Mouse (Mus musculus): ENCODE data around the gene Laptm5. TPM values are rescaled to one million over a fixed set of nuclear protein-coding genes. Genes with fewer than 3 reads are reported as not detected.
A peak's percentile ranks its signal among the peaks of the same experiment; 100 is the strongest.

The Laptm5 gene
- polyA plus RNA-seq, 1 experiment from 2014 or later, result 23.7 TPM

GRCm38 (mm10) chr4:130914527-130914926 is 1.6 kb downstream of the Laptm5 start:
- Histone ChIP-seq H3K36me3 (no peaks in the 10 kb centered on the region), H3K4me3 (replicated peaks) (no peak overlapping the region), H3K27ac (no peak overlapping the region), H3K4me2 (replicated peaks) (no peak overlapping the region), H3K4me1 (replicated peaks) (peaks cover 5% of the 10 kb centered on the region), H3K9me3 (no peaks in the 10 kb centered on the region), H3K9ac (replicated peaks) (no peak overlapping the region), H3K27me3 (no peaks in the 10 kb centered on the region)
- ATAC-seq, result no peak
- 78% methylated on average over 7 of the region's 7 CpGs for WGBS

GRCm38 (mm10) chr4:130915006-130915667 is 2.2 kb downstream of the Laptm5 start:
- Histone ChIP-seq H3K36me3 (no peaks in the 10 kb centered on the region), H3K27me3 (no peaks in the 10 kb centered on the region), H3K4me2 (replicated peaks) (no peak overlapping the region), H3K4me1 (replicated peaks) (peaks cover 10% of the 10 kb centered on the region), H3K9me3 (no peaks in the 10 kb centered on the region), H3K9ac (replicated peaks) (no peak overlapping the region), H3K4me3 (replicated peaks) (no peak overlapping the region), H3K27ac (no peak overlapping the region)
- no peak for ATAC-seq
- WGBS, result 77% methylated on average over 12 of the region's 12 CpGs

- no peak overlapping the region for H3K4me3 ChIP-seq (replicated peaks)
- no peaks in the 10 kb centered on the region for H3K27me3 ChIP-seq
- ATAC-seq, result no peak
- WGBS, result 50% methylated on average over 7 of the region's 7 CpGs
- no peak overlapping the region for H3K4me2 ChIP-seq (replicated peaks)
- peaks cover 14% of the 10 kb centered on the region for H3K4me1 ChIP-seq (replicated peaks)
- H3K9me3 ChIP-seq, result no peaks in the 10 kb centered on the region
- no peaks in the 10 kb centered on the region for H3K36me3 ChIP-seq
- no peak overlapping the region for H3K9ac ChIP-seq (replicated peaks)
- H3K27ac ChIP-seq, result no peak overlapping the region
These were observed 2.7 kb downstream of the Laptm5 start for GRCm38 (mm10) chr4:130915668-130916035.

GRCm38 (mm10) chr4:130916639-130917038 is 3.7 kb downstream of the Laptm5 start:
- peaks cover 21% of the 10 kb centered on the region for H3K4me1 ChIP-seq (replicated peaks)
- H3K9me3 ChIP-seq, result no peaks in the 10 kb centered on the region
- 81% methylated on average over 7 of the region's 7 CpGs for WGBS
- H3K4me2 ChIP-seq (replicated peaks), result no peak overlapping the region
- H3K27ac ChIP-seq, result no peak overlapping the region
- H3K4me3 ChIP-seq (replicated peaks), result no peak overlapping the region
- no peaks in the 10 kb centered on the region for H3K36me3 ChIP-seq
- no peaks in the 10 kb centered on the region for H3K27me3 ChIP-seq
- no peak for ATAC-seq
- H3K9ac ChIP-seq (replicated peaks), result no peak overlapping the region

GRCm38 (mm10) chr4:130917564-130917963 is 4.6 kb downstream of the Laptm5 start:
- Histone ChIP-seq H3K36me3 (no peaks in the 10 kb centered on the region), H3K9ac (replicated peaks) (no peak overlapping the region), H3K4me3 (replicated peaks) (no peak overlapping the region), H3K4me1 (replicated peaks) (peaks cover 21% of the 10 kb centered on the region), H3K9me3 (no peaks in the 10 kb centered on the region), H3K27ac (no peak overlapping the region), H3K4me2 (replicated peaks) (no peak overlapping the region), H3K27me3 (no peaks in the 10 kb centered on the region)
- no peak for ATAC-seq
- WGBS, result 77% methylated on average over 4 of the region's 4 CpGs

GRCm38 (mm10) chr4:130918805-130919749 is 6.2 kb downstream of the Laptm5 start:
- H3K27ac ChIP-seq, result no peak overlapping the region
- no peaks in the 10 kb centered on the region for H3K27me3 ChIP-seq
- no peak overlapping the region for H3K4me3 ChIP-seq (replicated peaks)
- H3K9ac ChIP-seq (replicated peaks), result no peak overlapping the region
- ATAC-seq, result no peak
- whole genome bisulfite sequencing, result 72% methylated on average over 10 of the region's 10 CpGs
- H3K4me1 ChIP-seq (replicated peaks), result peaks cover 21% of the 10 kb centered on the region
- no peaks in the 10 kb centered on the region for H3K9me3 ChIP-seq
- H3K36me3 ChIP-seq, result no peaks in the 10 kb centered on the region
- H3K4me2 ChIP-seq (replicated peaks), result no peak overlapping the region

- no peak overlapping the region for H3K4me3 ChIP-seq (replicated peaks)
- H3K9ac ChIP-seq (replicated peaks), result no peak overlapping the region
- H3K9me3 ChIP-seq, result no peaks in the 10 kb centered on the region
- no peak overlapping the region for H3K27ac ChIP-seq
- peaks cover 21% of the 10 kb centered on the region for H3K4me1 ChIP-seq (replicated peaks)
- 63% methylated on average over 9 of the region's 9 CpGs for WGBS
- peak; percentile 50; the same call in 1 of the 2 replicates for ATAC-seq
- H3K4me2 ChIP-seq (replicated peaks), result no peak overlapping the region
- no peaks in the 10 kb centered on the region for H3K27me3 ChIP-seq
- no peaks in the 10 kb centered on the region for H3K36me3 ChIP-seq
These were observed 6.9 kb downstream of the Laptm5 start for GRCm38 (mm10) chr4:130919750-130920356.

- Histone ChIP-seq H3K27ac (no peak overlapping the region), H3K27me3 (no peaks in the 10 kb centered on the region), H3K9me3 (no peaks in the 10 kb centered on the region), H3K4me2 (replicated peaks) (no peak overlapping the region), H3K4me3 (replicated peaks) (no peak overlapping the region), H3K4me1 (replicated peaks) (peaks cover 21% of the 10 kb centered on the region), H3K36me3 (no peaks in the 10 kb centered on the region), H3K9ac (replicated peaks) (no peak overlapping the region; the same call in 1 of the 2 replicates)
- WGBS, result 32% methylated on average over 12 of the region's 12 CpGs
- 0 out of 2 replicates have a peak, but pooled peaks have one; percentile 27 for ATAC-seq
These were observed 8.2 kb downstream of the Laptm5 start for GRCm38 (mm10) chr4:130920951-130921693.

GRCm38 (mm10) chr4:130921986-130922385 is 9.1 kb downstream of the Laptm5 start:
- WGBS, result 84% methylated on average over 10 of the region's 10 CpGs
- Histone ChIP-seq H3K9ac (replicated peaks) (no peak overlapping the region), H3K9me3 (no peaks in the 10 kb centered on the region), H3K27ac (no peak overlapping the region), H3K4me3 (replicated peaks) (no peak overlapping the region), H3K36me3 (no peaks in the 10 kb centered on the region), H3K4me2 (replicated peaks) (no peak overlapping the region), H3K4me1 (replicated peaks) (peaks cover 21% of the 10 kb centered on the region), H3K27me3 (no peaks in the 10 kb centered on the region)
- no peak for ATAC-seq

GRCm38 (mm10) chr4:130926274-130926673 is 13.3 kb downstream of the Laptm5 start:
- 59% methylated on average over 6 of the region's 6 CpGs for WGBS
- no peak for ATAC-seq
- H3K4me3 ChIP-seq (replicated peaks), result no peak overlapping the region
- H3K27me3 ChIP-seq, result no peaks in the 10 kb centered on the region
- no peak overlapping the region for H3K4me2 ChIP-seq (replicated peaks)
- no peak overlapping the region for H3K9ac ChIP-seq (replicated peaks)
- no peaks in the 10 kb centered on the region for H3K9me3 ChIP-seq
- no peak overlapping the region for H3K27ac ChIP-seq
- H3K4me1 ChIP-seq (replicated peaks), result peaks cover under 1% of the 10 kb centered on the region
- H3K36me3 ChIP-seq, result no peaks in the 10 kb centered on the region

- no peak overlapping the region for H3K4me2 ChIP-seq (replicated peaks)
- no peak overlapping the region for H3K9ac ChIP-seq (replicated peaks)
- ATAC-seq, result no peak
- 88% methylated on average over 12 of the region's 12 CpGs for WGBS
- no peaks in the 10 kb centered on the region for H3K27me3 ChIP-seq
- no peaks in the 10 kb centered on the region for H3K36me3 ChIP-seq
- H3K4me3 ChIP-seq (replicated peaks), result no peak overlapping the region
- no peak overlapping the region for H3K27ac ChIP-seq
- H3K4me1 ChIP-seq (replicated peaks), result no peaks in the 10 kb centered on the region
- H3K9me3 ChIP-seq, result no peaks in the 10 kb centered on the region
These were observed 14.9 kb downstream of the Laptm5 start for GRCm38 (mm10) chr4:130927821-130928220.

Measured in midbrain, embryonic 13.5 days (tissue).